Mouse (Mus musculus) bone marrow, adult 2 months (tissue): ENCODE measurements around the gene Sptlc2.

Experiments used
- CTCF ChIP-seq: fragments of 200-500 bp; IDR thresholded peaks from 2 replicates; pipeline ENCODE4 v1.5.1; 2011; ENCODE audit warnings: low read length, control low read depth; ENCODE audit not compliant: control insufficient read depth, insufficient read depth
- POLR2A ChIP-seq: fragments of 200-500 bp; IDR thresholded peaks from 2 replicates; pipeline ENCODE4 v1.6.1; 2011; ENCODE audit warnings: low read depth, mild to moderate bottlenecking, control low read depth, low read length, borderline replicate concordance; ENCODE audit not compliant: control insufficient read depth

DNA sequence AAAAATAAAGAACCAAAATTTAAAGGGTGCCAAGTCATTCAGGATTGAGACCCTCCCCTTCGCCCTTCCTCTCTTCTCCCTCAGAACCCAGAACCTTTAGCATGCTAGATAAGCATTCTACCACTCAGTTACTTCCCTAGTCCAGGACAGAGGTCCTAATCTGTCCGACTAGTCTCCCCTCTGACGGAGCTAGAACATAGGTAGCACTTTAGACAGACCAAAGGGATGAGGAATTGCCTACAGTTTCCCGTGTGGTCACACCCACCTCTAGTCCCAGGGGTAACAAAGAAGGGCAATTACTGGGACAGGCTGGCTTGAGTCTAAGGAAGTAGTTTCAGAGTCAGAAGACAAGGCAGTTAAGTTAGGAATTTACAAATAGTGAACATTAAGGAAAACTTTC, 60.1 kb downstream of the Sptlc2 start:
- TF ChIP-seq CTCF (no peak), POLR2A (no peak)
